Mouse (Mus musculus) neural tube, embryonic 14.5 days (tissue): Measurements from ENCODE around the gene Glipr2. TPM values are rescaled to one million over a fixed set of nuclear protein-coding genes. Genes with fewer than 3 reads are reported as not detected.

Experiments used
- ATAC-seq: fragments of 200-750 bp; cut with Nextera tagmentation; 2 replicates; pipeline ENCODE4 v1.8.0; 2017; ENCODE audit warnings: low read depth, mild to moderate bottlenecking, moderate TSS enrichment, moderate library complexity
- H3K27ac ChIP-seq: fragments of 300-500 bp; sonication (generic); 2 replicates; pipeline ENCODE4 v1.5.1; 2014; ENCODE audit warnings: low read depth, mild to moderate bottlenecking, control low read depth, low read length, moderate library complexity, mixed read lengths
- H3K27me3 ChIP-seq: fragments of 300-500 bp; sonication (generic); 2 replicates; pipeline ENCODE4 v1.6.1; 2014; ENCODE audit warnings: low read length; ENCODE audit not compliant: control insufficient read depth, insufficient read depth
- H3K36me3 ChIP-seq: fragments of 300-500 bp; sonication (generic); 2 replicates; pipeline ENCODE4 v1.6.1; 2014; ENCODE audit warnings: low read length, mixed read lengths; ENCODE audit not compliant: control insufficient read depth, insufficient read depth
- H3K4me1 ChIP-seq: fragments of 300-500 bp; sonication (generic); 2 replicates; pipeline ENCODE4 v1.6.1; 2014; ENCODE audit warnings: low read length; ENCODE audit not compliant: control insufficient read depth, insufficient read depth
- H3K4me2 ChIP-seq: fragments of 300-500 bp; sonication (generic); 2 replicates; pipeline ENCODE4 v1.6.1; 2014; ENCODE audit warnings: mild to moderate bottlenecking, low read depth, low read length, control low read depth
- H3K4me3 ChIP-seq: fragments of 300-500 bp; sonication (generic); 2 replicates; pipeline ENCODE4 v1.5.1; 2014; ENCODE audit warnings: low read depth, low read length, control low read depth, mixed read lengths
- H3K9ac ChIP-seq: fragments of 300-500 bp; sonication (generic); replicated peaks from 2 replicates; pipeline ENCODE4 v1.6.1; 2014; ENCODE audit warnings: low read depth, mild to moderate bottlenecking, control low read depth, low read length, mixed read lengths
- H3K9me3 ChIP-seq: fragments of 300-500 bp; sonication (generic); 2 replicates; pipeline ENCODE4 v1.6.1; 2016; ENCODE audit warnings: low read length; ENCODE audit not compliant: control insufficient read depth
- WGBS: fragments of 180-500 bp; shearing (Covaris S2); extraction: QIAGEN DNeasy Blood & Tissue Kit; methylation state at CpG from one replicate; pipeline ENCODE4 v1.1.7; 2014; 5-methylcytosine and 5-hydroxymethylcytosine counted together
- polyA plus RNA-seq: library from polyadenylated mRNA; unstranded; fragments of >200 nt; fragmentation: Nextera tagmentation; extraction: Ambion mirVana; gene quantifications from 2 replicates; pipeline ENCODE4 v1.2.1, GENCODE M21; 2014

Glipr2 gene
- polyA plus RNA-seq, 1 experiment from 2014 or later = 37.3 TPM

- no peak overlapping the region for H3K27ac ChIP-seq
- no peak overlapping the region for H3K9ac ChIP-seq
- H3K4me1 ChIP-seq = peaks cover 6% of the 10 kb centered on the region
- H3K36me3 ChIP-seq = no peaks in the 10 kb centered on the region
- no peak for ATAC-seq
- WGBS = 87% methylated on average over 7 of the region's 7 CpGs
- no peaks in the 10 kb centered on the region for H3K9me3 ChIP-seq
- no peaks in the 10 kb centered on the region for H3K27me3 ChIP-seq
- H3K4me3 ChIP-seq = no peak overlapping the region
- no peak overlapping the region for H3K4me2 ChIP-seq
These were observed 8.8 kb downstream of the Glipr2 start for GRCm38 (mm10) chr4:43965856-43966535.

GRCm38 (mm10) chr4:43968650-43969049 lies 11.4 kb downstream of the Glipr2 start:
- H3K9me3 ChIP-seq = no peaks in the 10 kb centered on the region
- no peaks in the 10 kb centered on the region for H3K36me3 ChIP-seq
- WGBS = 44% methylated on average over 13 of the region's 13 CpGs
- no peak overlapping the region for H3K27ac ChIP-seq
- peaks cover 16% of the 10 kb centered on the region for H3K4me1 ChIP-seq
- H3K9ac ChIP-seq = no peak overlapping the region
- H3K4me3 ChIP-seq = no peak overlapping the region
- no peak overlapping the region for H3K4me2 ChIP-seq
- no peak for ATAC-seq
- no peaks in the 10 kb centered on the region for H3K27me3 ChIP-seq

GRCm38 (mm10) chr4:43969373-43969772 lies 12.2 kb downstream of the Glipr2 start:
- H3K4me2 ChIP-seq = no peak overlapping the region
- H3K27me3 ChIP-seq = no peaks in the 10 kb centered on the region
- 10% methylated on average over 4 of the region's 4 CpGs for WGBS
- no peak overlapping the region for H3K9ac ChIP-seq
- no peak overlapping the region for H3K27ac ChIP-seq
- ATAC-seq = no peak
- peaks cover 16% of the 10 kb centered on the region for H3K4me1 ChIP-seq
- no peaks in the 10 kb centered on the region for H3K9me3 ChIP-seq
- no peak overlapping the region for H3K4me3 ChIP-seq
- no peaks in the 10 kb centered on the region for H3K36me3 ChIP-seq

GRCm38 (mm10) chr4:43970393-43971330 lies 13.5 kb downstream of the Glipr2 start:
- Histone ChIP-seq H3K36me3 (no peaks in the 10 kb centered on the region), H3K9me3 (no peaks in the 10 kb centered on the region), H3K27me3 (no peaks in the 10 kb centered on the region), H3K9ac (no peak overlapping the region), H3K4me3 (no peak overlapping the region), H3K4me1 (peaks cover 16% of the 10 kb centered on the region), H3K4me2 (no peak overlapping the region), H3K27ac (no peak overlapping the region)
- ATAC-seq = no peak
- WGBS = 82% methylated on average over 20 of the region's 20 CpGs

- Histone ChIP-seq H3K4me2 (no peak overlapping the region; the same call in 1 of the 2 replicates), H3K4me3 (no peak overlapping the region), H3K36me3 (no peaks in the 10 kb centered on the region), H3K9ac (no peak overlapping the region), H3K4me1 (peaks cover 16% of the 10 kb centered on the region), H3K27ac (0 out of 2 replicates have a peak overlapping the region, but pooled peaks have one; percentile 34), H3K27me3 (no peaks in the 10 kb centered on the region), H3K9me3 (no peaks in the 10 kb centered on the region)
- 70% methylated on average over 9 of the region's 9 CpGs for WGBS
- ATAC-seq = no peak
These were observed 14.4 kb downstream of the Glipr2 start for GRCm38 (mm10) chr4:43971541-43972136.

- H3K4me2 ChIP-seq = peak overlapping the region; percentile 16; the same call in 1 of the 2 replicates
- H3K36me3 ChIP-seq = no peaks in the 10 kb centered on the region
- H3K9me3 ChIP-seq = no peaks in the 10 kb centered on the region
- peak overlapping the region; percentile 34; the same call in 1 of the 2 replicates for H3K27ac ChIP-seq
- no peak overlapping the region for H3K9ac ChIP-seq
- no peak overlapping the region for H3K4me3 ChIP-seq
- H3K4me1 ChIP-seq = peaks cover 16% of the 10 kb centered on the region
- H3K27me3 ChIP-seq = no peaks in the 10 kb centered on the region
- peak; percentile 16; the same call in 1 of the 2 replicates for ATAC-seq
- 0% methylated on average over 8 of the region's 8 CpGs for WGBS
These were observed 15.0 kb downstream of the Glipr2 start for GRCm38 (mm10) chr4:43972137-43972591.

- ATAC-seq = no peak
- no peak overlapping the region for H3K27ac ChIP-seq
These were observed 16.4 kb downstream of the Glipr2 start for GRCm38 (mm10) chr4:43973526-43973981.

GRCm38 (mm10) chr4:43974914-43975616 lies 17.9 kb downstream of the Glipr2 start:
- no peak overlapping the region for H3K27ac ChIP-seq
- H3K9me3 ChIP-seq = no peaks in the 10 kb centered on the region
- H3K4me1 ChIP-seq = peaks cover 21% of the 10 kb centered on the region
- no peak overlapping the region for H3K4me2 ChIP-seq
- WGBS = 79% methylated on average over 10 of the region's 10 CpGs
- H3K4me3 ChIP-seq = no peak overlapping the region
- H3K9ac ChIP-seq = no peak overlapping the region
- no peak for ATAC-seq
- no peaks in the 10 kb centered on the region for H3K27me3 ChIP-seq
- H3K36me3 ChIP-seq = no peaks in the 10 kb centered on the region

More at GRCm38 (mm10) chr4:43973526-43973981, 16.4 kb downstream of the Glipr2 start:
- 41% methylated on average over 4 of the region's 4 CpGs for WGBS
- H3K9ac ChIP-seq = no peak overlapping the region
- no peaks in the 10 kb centered on the region for H3K27me3 ChIP-seq
- H3K4me1 ChIP-seq = peaks cover 15% of the 10 kb centered on the region
- no peak overlapping the region for H3K4me2 ChIP-seq
- no peaks in the 10 kb centered on the region for H3K36me3 ChIP-seq
- H3K9me3 ChIP-seq = no peaks in the 10 kb centered on the region
- no peak overlapping the region for H3K4me3 ChIP-seq
